Mouse (Mus musculus) adrenal gland, postnatal 14 days (tissue): ENCODE measurements at regions not wholly inside any gene's neighbourhood (a gene's known extent, or its start where the extent isn't known, plus 50 kb on each side); places are given as distances from the start of the nearest gene placed in this dataset.
"Not testable (repeated sequence)": the region's sequence is repeated elsewhere in the genome, so short reads cannot be mapped to it uniquely, and the experiment has no call there.

Experiments
- DNase-seq: peaks from one replicate; pipeline ENCODE4 v3.0.0; 2021; ENCODE audit warnings: mixed read lengths

GRCm38 (mm10) chr14:37820918-37821632, 686.0 kb upstream of the Ghitm start:
- no peak for DNase-seq

GRCm38 (mm10) chr14:37819959-37820358, 684.9 kb upstream of the Ghitm start:
- peak; percentile 20 for DNase-seq

- no peak for DNase-seq
Observed at GRCm38 (mm10) chr14:37795642-37796041, 660.6 kb upstream of the Ghitm start.

- DNase-seq, result no peak
Observed at GRCm38 (mm10) chr14:37765729-37766128, 630.7 kb upstream of the Ghitm start.

GRCm38 (mm10) chr14:37749661-37750060, 614.6 kb upstream of the Ghitm start:
- DNase-seq, result not testable (repeated sequence)

GRCm38 (mm10) chr14:37749162-37749561, 614.1 kb upstream of the Ghitm start:
- no peak for DNase-seq

GRCm38 (mm10) chr14:37743048-37743447, 608.0 kb upstream of the Ghitm start:
- no peak for DNase-seq

GRCm38 (mm10) chr14:37742426-37742825, 607.4 kb upstream of the Ghitm start:
- DNase-seq, result not testable (repeated sequence)
